21 mouse cellular contexts compared by ENCODE assay signal in the genomic region with DNA sequence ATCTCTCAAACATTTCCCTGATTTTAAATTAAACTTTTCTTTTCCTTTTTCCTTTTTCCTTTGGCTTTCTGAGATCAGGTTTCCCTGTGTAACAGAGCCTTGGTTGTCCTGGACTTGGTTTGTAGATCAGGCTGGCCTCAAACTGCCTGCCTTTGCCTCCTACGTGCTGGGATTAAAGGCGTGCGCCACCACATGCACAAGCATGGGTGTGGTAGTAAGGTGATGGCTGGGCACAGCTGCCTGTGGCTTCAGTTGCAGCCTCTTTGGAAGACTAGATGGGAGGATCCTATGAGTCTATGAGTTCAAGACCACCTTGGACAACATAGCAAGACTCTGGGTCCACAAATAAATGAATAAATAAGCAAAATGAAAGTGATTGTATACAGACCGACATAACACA. TPM values are rescaled to one million over a fixed set of nuclear protein-coding genes. Genes with fewer than 3 reads are reported as not detected.
DNase-seq lines count a peak whose midpoint lies in the region; TF ChIP-seq lines count a peak whose summit lies in the region.
"Had no signal": no experiment of that assay in that cellular context is flagged by ENCODE, and none has a peak within 500 bp of the region (broad histone marks: within the 10 kb centered on the region; RNA-seq: fewer than 3 reads in every experiment).

No protein-coding gene starts in this region.

- TF ChIP-seq CTCF in testis, adult 2 months (IDR thresholded peaks at IDR 0.05; ENCODE audit: control insufficient read depth, insufficient read depth, insufficient replicate concordance, low read depth, low read length), result no peak

- no peak overlapping the region for H3K27ac ChIP-seq in testis, adult 2 months (ENCODE audit: control insufficient read depth, insufficient read depth, low read depth, low read length)
- H3K27ac ChIP-seq: embryonic facial prominence, embryonic 13.5 days; embryonic facial prominence, embryonic 15.5 days; forebrain, embryonic 10.5 days; forebrain, embryonic 12.5 days had no signal

- no peaks in the 10 kb centered on the region for H3K27me3 ChIP-seq in testis, adult 2 months (ENCODE audit: control insufficient read depth, insufficient read depth, low read length)
- H3K27me3 ChIP-seq: embryonic facial prominence, embryonic 13.5 days; embryonic facial prominence, embryonic 15.5 days had no signal

- TF ChIP-seq POLR2A in testis, adult 2 months (IDR thresholded peaks at IDR 0.05; ENCODE audit: control insufficient read depth, low read depth, low read length), result no peak

- DNase-seq in heart, adult 11 months, result peak; percentile 51
- DNase-seq in heart, adult 9 months (ENCODE audit: low spot score in 2 of 2), result no peak
- DNase-seq in testis, postnatal 10 days (ENCODE audit: low spot score), result no peak
- no peak for DNase-seq in kidney, adult 18-20 months
- DNase-seq: adrenal gland, adult 2 months; adrenal gland, postnatal 10 days; adrenal gland, postnatal 25 days; B cell, adult 2 months; cerebellum, adult 11 months; cerebellum, adult 18-20 months; cerebellum, adult 8-10 months; cerebellum, adult 9-11 months; cerebellum, postnatal 14 days; cerebellum, postnatal 36 days; embryo, embryonic 11 days had no signal

- H3K36me3 ChIP-seq in testis, adult 2 months (ENCODE audit: control insufficient read depth, insufficient read depth, low read length), result no peaks in the 10 kb centered on the region
- H3K36me3 ChIP-seq: embryonic facial prominence, embryonic 13.5 days; embryonic facial prominence, embryonic 15.5 days; forebrain, embryonic 10.5 days; forebrain, embryonic 12.5 days had no signal

- peak overlapping the region; percentile 72 for H3K4me3 ChIP-seq in testis, adult 2 months (ENCODE audit: control insufficient read depth, low read depth, low read length)
- H3K4me3 ChIP-seq: embryonic facial prominence, embryonic 13.5 days; embryonic facial prominence, embryonic 15.5 days; erythroblast, embryonic 14.5 days; forebrain, embryonic 10.5 days; forebrain, embryonic 12.5 days had no signal

- peaks cover 5% of the 10 kb centered on the region for H3K4me1 ChIP-seq in testis, adult 2 months (ENCODE audit: control insufficient read depth, insufficient read depth, low read length)

RNA-seq across cellular contexts. Expression of a gene that starts 2.0 kb away (rescaled TPM):
- polyA plus RNA-seq in testis, adult 2 months (2012; rRNA removed), result 181 and 193 TPM in 2 replicates

RNA-seq across cellular contexts. Expression of a gene that starts 34.6 kb away (rescaled TPM):
- 22.7 and 25.7 TPM in 2 replicates for polyA plus RNA-seq in testis, adult 2 months (2012; rRNA removed)
